Mouse (Mus musculus) thymus, postnatal 4 days (tissue): Measurements from ENCODE around the gene Aldh5a1.

Experiments
- DNase-seq: peaks from one replicate; pipeline ENCODE4 v3.0.0; 2021

The Aldh5a1 gene

GRCm38 (mm10) chr13:24862021-24862420, 75.4 kb downstream of the Aldh5a1 start:
- DNase-seq = no peak

DNA sequence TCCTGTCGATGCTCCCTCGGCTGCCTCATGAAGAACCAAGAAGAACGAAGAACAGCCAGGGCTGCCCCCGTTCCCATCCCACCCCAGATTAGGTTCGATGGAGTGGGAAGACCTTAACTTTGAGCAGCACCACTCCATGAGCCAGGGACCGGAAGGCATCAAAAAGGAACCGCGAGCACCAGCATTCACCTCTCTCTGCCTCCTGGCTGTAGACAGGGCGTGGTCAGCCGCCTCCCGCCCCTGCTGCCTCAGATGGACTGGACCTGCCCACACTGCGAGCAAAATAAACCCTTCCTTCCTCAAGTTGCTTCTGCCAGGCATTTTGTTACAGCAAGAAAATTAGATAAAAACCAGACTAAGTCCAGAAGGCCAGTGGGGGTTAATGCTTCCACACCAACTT, 76.4 kb downstream of the Aldh5a1 start:
- DNase-seq = peak; percentile 18

DNA sequence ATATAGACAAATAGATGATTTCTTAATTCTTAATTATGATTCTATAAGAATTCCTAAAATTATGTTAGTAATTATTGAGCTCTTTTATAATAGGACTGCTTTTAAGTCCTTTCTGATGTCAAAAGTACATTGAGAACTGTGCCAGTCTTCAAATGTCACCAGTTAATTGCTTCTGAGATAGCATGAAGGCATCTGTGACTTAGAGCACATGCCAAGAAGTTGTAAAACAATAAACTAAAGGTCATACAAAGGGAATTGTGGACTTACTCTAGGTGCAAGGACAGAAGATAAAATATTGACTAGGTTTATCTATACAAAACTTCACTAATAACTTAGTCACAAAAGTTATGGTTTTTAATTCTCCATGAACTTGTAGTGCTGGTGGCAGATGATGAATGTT, 78.3 kb downstream of the Aldh5a1 start:
- no peak for DNase-seq
